Mouse (Mus musculus): ENCODE data around the gene C030005K15Rik.

DNA sequence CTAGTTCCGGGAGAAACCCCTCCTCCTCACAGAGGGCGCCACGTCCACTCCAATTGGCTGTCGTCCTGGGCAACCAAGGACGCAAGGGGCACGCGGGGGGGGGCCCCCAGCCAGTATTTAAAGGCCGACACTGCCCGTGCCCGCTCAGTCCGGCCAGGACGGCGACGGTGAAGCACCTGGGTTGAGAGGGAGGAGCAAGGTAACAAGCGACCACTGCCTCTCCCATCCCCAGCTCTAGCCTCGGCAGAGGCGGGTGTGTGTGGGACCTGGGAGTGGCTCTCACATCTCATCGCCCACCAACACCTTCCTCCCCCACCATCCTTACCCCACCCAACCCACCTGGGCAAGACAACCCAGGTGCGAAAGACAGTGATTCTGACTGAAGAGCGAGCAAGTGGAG, 33.6 kb downstream of the C030005K15Rik start, which contains the start of gene Ccer1:
- no peak for TF ChIP-seq CTCF (IDR thresholded peaks at IDR 0.05; ENCODE audit: low read depth)
- TF ChIP-seq EP300 (IDR thresholded peaks at IDR 0.05; ENCODE audit: low read depth), result no peak

All from heart, postnatal 0 days (tissue).